Mouse (Mus musculus): Measurements from ENCODE around the gene St6gal1.

DNA sequence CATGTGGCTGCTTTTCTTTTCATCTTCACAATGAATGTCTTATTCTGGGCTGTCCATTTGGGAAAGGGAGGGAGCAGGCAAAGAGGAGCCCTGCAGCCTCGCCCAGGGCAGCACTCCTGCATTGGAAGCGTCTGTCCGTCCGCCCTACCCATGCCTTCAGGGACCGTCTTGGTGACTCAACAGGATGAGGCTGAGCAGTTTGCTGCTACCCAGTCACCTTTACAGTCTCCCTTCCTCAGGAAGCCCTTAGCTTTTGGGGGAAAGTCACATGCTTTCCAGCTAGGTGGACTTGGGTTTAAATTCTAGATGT lies 16.4 kb downstream of the St6gal1 start:
- TF ChIP-seq CTCF (IDR thresholded peaks at IDR 0.05; ENCODE audit: insufficient read depth, low read length) (no peak), POLR2A (IDR thresholded peaks at IDR 0.05; ENCODE audit: borderline replicate concordance, extremely low read depth, low read depth, low read length) (no peak)
